Mouse (Mus musculus): Measurements from ENCODE around the gene Sall1.

Sall1 gene

GRCm38 (mm10) chr8:89043940-89044339, at the start of gene Sall1:
Sall1 (minus strand) TSS chr8:89044162.
- peak; percentile 90 for DNase-seq

GRCm38 (mm10) chr8:89089916-89090315, 46.0 kb upstream of the Sall1 start:
- peak; percentile 72 for DNase-seq

GRCm38 (mm10) chr8:89079147-89079546, 35.2 kb upstream of the Sall1 start:
- DNase-seq: peak; percentile 39

GRCm38 (mm10) chr8:89072968-89073382, 29.0 kb upstream of the Sall1 start:
- DNase-seq: no peak

GRCm38 (mm10) chr8:89067499-89067898, 23.5 kb upstream of the Sall1 start:
- DNase-seq: no peak

- no peak for DNase-seq
Measured at GRCm38 (mm10) chr8:89064042-89064441, 20.1 kb upstream of the Sall1 start.

- no peak for DNase-seq
Measured at GRCm38 (mm10) chr8:89063366-89064040, 19.5 kb upstream of the Sall1 start.

GRCm38 (mm10) chr8:89060717-89061116, 16.8 kb upstream of the Sall1 start:
- no peak for DNase-seq

- DNase-seq: no peak
Measured at GRCm38 (mm10) chr8:89059507-89059906, 15.5 kb upstream of the Sall1 start.

GRCm38 (mm10) chr8:89052880-89053279, 8.9 kb upstream of the Sall1 start:
- no peak for DNase-seq

- DNase-seq: peak; percentile 72
Measured at GRCm38 (mm10) chr8:89046639-89047348, 2.8 kb upstream of the Sall1 start.

GRCm38 (mm10) chr8:89046226-89046625, 2.3 kb upstream of the Sall1 start:
- DNase-seq: peak; percentile 94

- peak; percentile 82 for DNase-seq
Measured at GRCm38 (mm10) chr8:89045726-89046125, 1.8 kb upstream of the Sall1 start.

GRCm38 (mm10) chr8:89045218-89045601, 1.2 kb upstream of the Sall1 start:
- DNase-seq: no peak

GRCm38 (mm10) chr8:89044511-89045217, 702 bp upstream of the Sall1 start:
- DNase-seq: peak; percentile 88

GRCm38 (mm10) chr8:89043371-89043841, 556 bp downstream of the Sall1 start:
- DNase-seq: peak; percentile 97

GRCm38 (mm10) chr8:89042560-89043370, 1.2 kb downstream of the Sall1 start:
- DNase-seq: peak; percentile 96

GRCm38 (mm10) chr8:89042118-89042460, 1.9 kb downstream of the Sall1 start:
- DNase-seq: peak; percentile 92

- peak; percentile 82 for DNase-seq
Measured at GRCm38 (mm10) chr8:89041421-89042117, 2.4 kb downstream of the Sall1 start.

GRCm38 (mm10) chr8:89040751-89041420, 3.1 kb downstream of the Sall1 start:
- no peak for DNase-seq

GRCm38 (mm10) chr8:89039890-89040289, 4.1 kb downstream of the Sall1 start:
- no peak for DNase-seq

- DNase-seq: no peak
Measured at GRCm38 (mm10) chr8:89038920-89039319, 5.0 kb downstream of the Sall1 start.
